In the genomic region with DNA sequence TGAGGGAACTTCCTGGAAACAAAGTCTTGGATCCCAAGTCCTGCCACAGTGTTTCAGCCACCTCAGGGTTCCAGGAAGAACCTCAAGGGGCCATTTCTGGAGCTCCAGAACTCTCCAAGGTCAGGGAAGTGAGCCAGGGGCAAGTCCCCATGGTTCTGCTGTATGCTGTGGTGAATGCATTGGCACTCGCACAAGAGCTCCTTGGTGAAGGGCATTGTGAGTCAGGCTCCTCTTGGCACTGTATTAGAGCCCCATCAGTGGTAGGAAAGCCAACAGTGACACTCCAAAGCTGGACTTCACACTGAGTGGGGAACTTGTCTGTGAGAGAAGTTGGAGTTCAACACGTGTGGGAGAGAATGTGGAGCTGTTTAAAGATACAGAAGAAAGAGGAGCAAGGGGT, we compare ENCODE assay signal across 19 mouse cellular contexts.
DNase-seq lines count a peak whose midpoint lies in the region; ATAC-seq lines count a peak whose summit lies in the region.
"Had no signal": no experiment of that assay in that cellular context is flagged by ENCODE, and none has a peak within 500 bp of the region (broad histone marks: within the 10 kb centered on the region; RNA-seq: fewer than 3 reads in every experiment).

No protein-coding gene starts in this region.

- ATAC-seq in hindbrain, embryonic 16.5 days, result peak; percentile 71; the same call in 1 of the 2 replicates
- ATAC-seq in hindbrain, embryonic 12.5 days (ENCODE audit: low FRiP score), result no peak
- ATAC-seq: CD4-positive, CD25-positive, alpha-beta regulatory T cell, adult 4 months; forebrain, embryonic 14.5 days; intestine, embryonic 16.5 days had no signal

- 82% methylated on average over 2 of the region's 2 CpGs for WGBS in hindbrain, embryonic 16.5 days
- 84% methylated on average over 2 of the region's 2 CpGs for WGBS in hindbrain, embryonic 12.5 days

- H3K4me3 ChIP-seq in hindbrain, embryonic 16.5 days (ENCODE audit: low read length), result no peak overlapping the region
- H3K4me3 ChIP-seq in hindbrain, embryonic 12.5 days, result no peak overlapping the region
- H3K4me3 ChIP-seq: embryonic facial prominence, embryonic 13.5 days; heart, embryonic 13.5 days; kidney, embryonic 15.5 days had no signal

- no peaks in the 10 kb centered on the region for H3K27me3 ChIP-seq in hindbrain, embryonic 16.5 days (replicated peaks; ENCODE audit: control insufficient read depth, insufficient read depth, low read length)
- 0 out of 2 replicates have a peak, but pooled peaks cover 3% of the 10 kb centered on the region for H3K27me3 ChIP-seq in hindbrain, embryonic 12.5 days
- H3K27me3 ChIP-seq: embryonic facial prominence, embryonic 13.5 days had no signal

- H3K36me3 ChIP-seq in hindbrain, embryonic 16.5 days (ENCODE audit: control insufficient read depth, insufficient read depth, low read length), result no peaks in the 10 kb centered on the region
- H3K36me3 ChIP-seq in hindbrain, embryonic 12.5 days, result no peaks in the 10 kb centered on the region
- H3K36me3 ChIP-seq: embryonic facial prominence, embryonic 13.5 days; G1E; heart, embryonic 13.5 days; kidney, embryonic 15.5 days had no signal

- no peak overlapping the region for H3K9ac ChIP-seq in hindbrain, embryonic 16.5 days (ENCODE audit: low read depth, low read length)
- no peak overlapping the region for H3K9ac ChIP-seq in hindbrain, embryonic 12.5 days
- H3K9ac ChIP-seq: embryonic facial prominence, embryonic 13.5 days; heart, embryonic 13.5 days; kidney, embryonic 15.5 days had no signal

- no peak overlapping the region for H3K27ac ChIP-seq in hindbrain, embryonic 16.5 days (ENCODE audit: low read depth, low read length)
- H3K27ac ChIP-seq in hindbrain, embryonic 12.5 days, result no peak overlapping the region
- H3K27ac ChIP-seq: embryonic facial prominence, embryonic 13.5 days; heart, embryonic 13.5 days; kidney, embryonic 15.5 days had no signal

- no peaks in the 10 kb centered on the region for H3K4me1 ChIP-seq in hindbrain, embryonic 16.5 days (ENCODE audit: control insufficient read depth, insufficient read depth, low read depth, low read length)
- H3K4me1 ChIP-seq in hindbrain, embryonic 12.5 days, result peaks cover 16% of the 10 kb centered on the region
- H3K4me1 ChIP-seq: embryonic facial prominence, embryonic 13.5 days; heart, embryonic 13.5 days had no signal

- no peak overlapping the region for H3K4me2 ChIP-seq in hindbrain, embryonic 16.5 days (ENCODE audit: low read length)
- no peak overlapping the region for H3K4me2 ChIP-seq in hindbrain, embryonic 12.5 days (replicated peaks)
- H3K4me2 ChIP-seq: embryonic facial prominence, embryonic 13.5 days; heart, embryonic 13.5 days; kidney, embryonic 15.5 days had no signal

- H3K9me3 ChIP-seq in hindbrain, embryonic 16.5 days (ENCODE audit: control insufficient read depth, low read length), result no peaks in the 10 kb centered on the region
- H3K9me3 ChIP-seq in hindbrain, embryonic 12.5 days (replicated peaks), result no peaks in the 10 kb centered on the region
- H3K9me3 ChIP-seq: embryonic facial prominence, embryonic 13.5 days; heart, embryonic 13.5 days; kidney, embryonic 15.5 days had no signal

- DNase-seq in adrenal gland, adult 2 months, result peak; percentile 10
- no peak for DNase-seq in adrenal gland, postnatal 14 days
- DNase-seq in cerebellum, adult 9-10 months, result peak; percentile 1
- DNase-seq in cerebellum, postnatal 36 days, result no peak
- peak; percentile 55 for DNase-seq in Muller cell, postnatal 12 days (ENCODE audit: inconsistent ontology term)
- DNase-seq: B cell, adult 2 months; gastrocnemius, postnatal 36 days; heart, adult 11 months; heart, postnatal 36 days; kidney, adult 2 months had no signal

Comparison
In these comparisons a context has a peak if more than half of its experiments do, and no peak if none do; other contexts are left out.
1. DNase-seq: peak in adrenal gland, adult 2 months (single experiment), cerebellum, adult 9-10 months (single experiment) and Muller cell, postnatal 12 days (single experiment); none in adrenal gland, postnatal 14 days (single experiment) and cerebellum, postnatal 36 days (0 of 2).